Mouse (Mus musculus) right cerebral cortex, postnatal 14 days (tissue): ENCODE results near the gene Fibcd1.

Experiments used
- DNase-seq: peaks from one replicate; pipeline ENCODE4 v3.0.0; 2022

Gene Fibcd1

DNA sequence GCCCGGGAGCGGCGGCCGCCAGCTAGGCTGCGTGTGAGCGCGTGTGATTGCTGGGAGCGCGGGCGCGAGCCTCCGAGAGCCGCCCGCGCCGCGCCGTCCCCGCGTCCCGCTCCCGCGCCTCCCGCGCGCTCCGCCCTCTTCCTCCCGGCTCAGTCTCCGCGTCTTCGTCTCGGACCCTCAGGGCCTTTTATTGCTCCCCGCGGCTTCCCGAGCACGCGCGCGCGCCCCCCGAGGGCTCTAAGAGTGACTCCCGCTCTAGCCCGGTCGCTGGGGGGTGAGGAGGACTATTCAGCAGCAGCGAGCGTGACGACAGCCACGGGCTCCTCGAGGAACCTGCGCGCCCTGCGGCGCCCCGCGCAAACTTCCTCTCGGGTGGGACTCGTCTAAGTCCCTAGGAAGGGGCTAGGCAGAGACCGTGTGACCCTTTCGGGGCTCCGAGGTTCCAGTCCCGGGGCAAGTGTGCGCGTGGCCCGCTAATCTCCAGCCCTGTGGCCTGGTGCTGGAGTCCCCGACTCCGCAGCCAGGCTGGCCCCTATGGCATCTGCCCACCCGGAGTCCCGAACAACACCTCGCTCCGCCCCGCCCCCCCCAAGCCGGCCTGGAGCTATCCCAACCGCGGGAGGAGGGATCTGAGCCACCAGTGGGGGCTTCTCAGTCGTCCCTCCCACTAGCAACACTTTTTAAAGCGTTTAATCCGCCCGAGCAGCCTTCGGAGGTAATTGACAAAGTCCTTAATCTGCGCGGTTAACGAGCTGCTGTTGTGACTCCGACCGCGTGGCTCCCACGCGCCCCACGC is at the start of gene Fibcd1:
Fibcd1 (minus strand) TSS at position 110 of the 796 bp plus-strand sequence.
- peak; percentile 30 for DNase-seq

DNA sequence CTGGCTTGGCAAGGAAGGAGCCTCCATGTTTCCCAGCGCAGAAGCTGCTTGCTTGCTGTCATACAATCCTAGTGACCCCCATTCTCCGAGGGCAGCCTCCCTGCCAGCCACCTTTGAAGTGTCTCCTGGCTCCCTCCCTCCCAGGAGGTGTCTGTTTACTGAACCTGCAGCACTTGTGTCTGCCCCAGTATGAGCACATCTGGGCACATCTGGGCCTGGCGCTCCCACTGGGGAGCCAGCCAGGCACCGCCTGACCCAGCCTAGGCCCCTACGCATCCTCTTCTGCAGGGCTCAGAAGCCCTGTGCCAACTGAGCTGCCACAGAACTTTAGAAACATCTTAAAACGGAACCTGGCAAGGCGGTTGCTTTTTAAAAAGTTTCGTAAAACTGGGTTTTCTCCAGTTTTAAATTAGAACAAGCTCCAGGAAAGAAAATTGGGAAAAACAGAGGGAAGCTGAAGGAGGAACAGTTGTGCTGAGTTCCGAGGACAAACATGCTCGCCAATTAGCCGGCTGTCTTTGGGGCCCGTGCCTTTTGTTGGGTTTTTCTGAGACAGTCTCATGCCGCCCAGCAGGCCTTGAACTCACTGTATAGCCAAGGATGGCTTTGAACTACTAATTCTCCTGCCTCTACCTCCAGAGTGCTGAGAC is 48.5 kb upstream of the Fibcd1 start:
- no peak for DNase-seq

- DNase-seq = no peak
Observed at GRCm38 (mm10) chr2:31893110-31893669, 47.4 kb upstream of the Fibcd1 start.

- DNase-seq = no peak
Observed at GRCm38 (mm10) chr2:31891219-31891618, 45.4 kb upstream of the Fibcd1 start.

DNA sequence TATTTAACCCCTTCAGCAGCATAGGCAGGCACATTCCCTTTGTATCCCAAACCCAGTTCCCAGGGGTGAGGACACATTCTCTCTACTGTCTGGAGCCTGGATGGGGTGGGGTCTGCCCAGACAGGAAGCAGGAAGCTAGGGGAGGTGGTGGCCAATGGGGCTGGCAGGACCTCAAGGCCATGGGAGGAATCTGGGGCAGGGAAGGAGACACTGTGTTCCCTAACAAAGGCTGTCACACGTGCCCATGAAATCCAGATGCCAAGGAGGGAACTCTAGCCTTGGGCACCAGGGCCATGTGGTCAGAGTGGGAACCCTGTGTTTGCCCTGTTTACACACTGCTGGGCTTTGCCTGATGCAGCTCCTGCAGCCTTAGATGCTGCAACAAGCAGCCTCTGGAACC is 43.1 kb upstream of the Fibcd1 start:
- no peak for DNase-seq

GRCm38 (mm10) chr2:31887030-31887429 is 41.2 kb upstream of the Fibcd1 start, which contains the start of gene Lamc3:
Gene Lamc3, plus strand, starts transcription at chr2:31887291.
- DNase-seq = no peak

DNA sequence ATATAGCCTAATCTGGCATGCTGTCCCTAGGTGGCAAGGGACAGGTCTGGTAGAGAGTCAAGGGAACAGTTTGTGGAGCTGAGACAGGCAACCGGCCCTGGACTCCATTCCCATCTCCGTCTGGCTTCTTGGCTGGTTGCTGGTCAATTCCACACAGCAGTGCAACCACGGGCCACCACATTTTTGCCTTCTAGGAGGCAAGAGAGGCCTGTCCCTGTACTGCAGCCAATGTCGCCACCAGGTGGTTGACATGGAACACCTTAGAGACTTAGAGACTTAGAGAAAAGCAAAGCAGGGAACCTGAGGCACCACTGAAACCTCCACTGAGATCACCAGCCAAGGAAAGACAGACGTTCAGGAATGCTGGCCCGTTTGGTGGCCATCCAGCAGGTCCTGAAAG is 39.0 kb upstream of the Fibcd1 start:
- peak; percentile 73 for DNase-seq

DNA sequence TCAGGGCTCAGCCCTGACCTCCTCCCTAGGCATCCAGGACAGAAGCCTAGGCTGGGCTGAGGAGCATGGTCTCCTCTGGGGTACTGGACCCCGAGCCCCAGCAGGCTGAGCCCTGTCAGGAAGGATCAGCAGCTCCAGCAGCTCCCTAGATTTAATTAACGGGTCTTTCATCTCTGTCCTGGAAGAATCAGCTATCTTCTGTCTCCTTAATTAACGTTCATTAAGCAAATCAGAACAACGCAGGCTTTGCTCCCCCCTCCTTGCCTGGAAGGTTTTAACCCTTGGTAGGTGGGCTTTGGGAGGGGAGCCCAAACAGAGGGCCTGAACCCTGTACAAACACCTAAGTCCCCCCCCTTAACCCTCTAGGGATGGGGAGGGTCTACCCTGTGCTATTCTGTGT is 37.3 kb upstream of the Fibcd1 start:
- no peak for DNase-seq

DNA sequence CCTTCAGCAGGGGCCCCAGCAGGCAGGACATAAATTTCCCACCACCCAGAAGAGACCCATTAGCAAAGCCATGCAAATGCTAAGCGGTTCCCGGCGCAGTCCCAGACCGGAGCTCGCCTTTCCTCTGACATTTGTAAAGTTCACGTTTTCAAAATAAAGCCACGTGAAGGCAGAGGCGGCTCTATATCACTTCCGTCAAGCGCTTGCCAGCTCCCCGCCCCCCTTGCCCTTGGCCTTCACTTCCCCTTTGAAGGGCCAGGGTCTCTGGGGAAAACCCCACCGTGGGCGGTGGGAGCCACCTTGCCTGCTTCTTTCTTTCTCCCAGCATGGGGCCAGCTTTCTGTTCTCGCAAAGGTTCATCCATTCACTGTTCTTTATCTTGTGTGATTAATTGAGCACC is 35.1 kb upstream of the Fibcd1 start:
- DNase-seq = no peak

- DNase-seq = no peak
Observed at GRCm38 (mm10) chr2:31878610-31879009, 32.8 kb upstream of the Fibcd1 start.

- DNase-seq = no peak
Observed at GRCm38 (mm10) chr2:31876446-31876845, 30.6 kb upstream of the Fibcd1 start.

GRCm38 (mm10) chr2:31874290-31874855 is 28.6 kb upstream of the Fibcd1 start:
- no peak for DNase-seq

GRCm38 (mm10) chr2:31870683-31871082 is 24.9 kb upstream of the Fibcd1 start:
- no peak for DNase-seq

GRCm38 (mm10) chr2:31869692-31870091 is 23.9 kb upstream of the Fibcd1 start:
- no peak for DNase-seq

DNA sequence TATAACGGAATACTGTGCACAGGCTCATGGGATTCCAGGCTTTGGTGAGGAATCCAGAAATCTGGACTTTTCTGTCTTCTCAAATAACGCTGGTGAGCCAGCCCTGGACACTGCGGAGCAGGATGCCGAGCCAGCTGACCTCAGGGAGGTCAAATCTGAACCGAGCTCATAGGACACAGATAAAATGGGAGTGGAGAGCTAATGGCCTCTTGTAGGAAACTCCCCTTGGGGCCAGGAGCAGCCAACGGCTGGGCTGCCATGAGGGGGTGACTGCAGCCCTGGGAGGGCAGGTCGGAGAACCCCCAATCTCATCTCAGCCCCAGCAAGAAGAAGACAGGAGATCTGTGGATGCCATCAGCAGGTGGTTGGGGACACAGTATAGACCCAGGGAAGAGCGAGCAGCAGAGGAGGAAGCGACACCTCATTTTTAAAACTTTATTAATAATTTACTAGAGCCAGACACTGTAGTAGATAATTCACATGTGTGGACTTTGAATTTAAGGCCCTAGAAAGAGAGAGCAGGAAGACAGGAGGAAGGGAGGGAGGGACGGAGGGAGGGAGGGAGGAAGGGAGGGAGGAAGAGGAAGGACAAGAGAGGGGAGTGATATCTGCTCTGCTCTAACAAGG is 22.8 kb upstream of the Fibcd1 start:
- no peak for DNase-seq

GRCm38 (mm10) chr2:31867773-31868537 is 22.1 kb upstream of the Fibcd1 start:
- DNase-seq = no peak

DNA sequence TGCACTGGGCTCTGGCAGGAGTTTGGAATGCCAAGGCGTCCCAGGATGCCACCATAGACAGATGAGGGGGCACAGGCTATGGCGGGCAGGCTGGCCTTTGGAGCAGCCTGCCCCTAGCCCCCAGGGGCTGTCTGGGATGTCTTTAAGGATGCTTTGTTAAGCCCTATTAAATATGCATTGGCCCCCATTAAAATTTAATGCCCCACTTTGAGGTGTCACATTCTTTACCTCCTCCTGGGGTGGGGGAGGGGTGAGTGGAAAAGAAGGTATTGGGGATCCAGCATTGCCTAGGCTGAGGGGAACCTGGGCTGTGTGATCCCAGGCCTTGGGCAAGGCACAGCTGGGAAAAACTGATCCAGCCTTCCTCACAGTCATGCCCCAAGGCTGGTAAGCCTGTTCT is 20.0 kb upstream of the Fibcd1 start:
- no peak for DNase-seq

DNA sequence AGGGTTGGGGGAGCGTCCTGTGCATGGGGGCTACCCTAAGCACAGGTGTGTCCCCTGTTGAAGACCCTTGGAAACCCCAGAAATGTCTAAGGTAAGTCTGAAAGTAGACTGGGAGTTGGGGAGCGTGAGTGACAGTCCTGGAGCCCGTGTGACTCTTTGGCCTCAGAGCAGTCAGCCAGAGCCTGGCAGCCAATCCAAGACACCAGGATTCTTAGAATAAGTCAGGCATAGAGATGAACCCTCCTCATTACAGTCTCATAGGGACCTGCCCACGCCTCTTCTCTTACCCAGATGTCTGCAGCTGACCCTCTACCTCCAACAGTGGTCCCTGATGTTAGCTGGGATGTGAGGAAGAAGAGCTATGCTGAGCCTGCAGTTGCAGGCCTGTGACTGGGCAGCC is 19.5 kb upstream of the Fibcd1 start:
- DNase-seq = no peak

DNA sequence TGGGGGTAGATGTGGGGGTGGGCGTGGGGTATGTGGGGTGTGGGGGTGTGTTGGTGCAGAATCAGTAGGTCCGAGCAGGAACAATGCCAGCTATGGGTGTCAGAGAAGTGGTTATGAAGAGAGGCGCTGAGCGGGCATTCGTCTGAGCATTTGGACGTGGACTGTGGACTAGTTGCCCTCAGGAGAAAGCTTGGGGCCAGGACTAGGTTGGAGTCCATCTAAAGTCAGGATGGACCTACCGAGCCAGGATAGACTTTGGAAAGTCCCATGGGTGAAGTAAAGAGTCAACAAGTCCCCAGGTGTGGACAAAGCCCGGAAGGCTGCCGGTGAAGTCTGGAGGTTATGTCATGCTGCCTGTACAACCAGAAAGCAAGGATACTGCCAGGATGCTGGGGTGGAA is 19.1 kb upstream of the Fibcd1 start:
- no peak for DNase-seq

GRCm38 (mm10) chr2:31863766-31864165 is 18.0 kb upstream of the Fibcd1 start:
- DNase-seq = no peak

DNA sequence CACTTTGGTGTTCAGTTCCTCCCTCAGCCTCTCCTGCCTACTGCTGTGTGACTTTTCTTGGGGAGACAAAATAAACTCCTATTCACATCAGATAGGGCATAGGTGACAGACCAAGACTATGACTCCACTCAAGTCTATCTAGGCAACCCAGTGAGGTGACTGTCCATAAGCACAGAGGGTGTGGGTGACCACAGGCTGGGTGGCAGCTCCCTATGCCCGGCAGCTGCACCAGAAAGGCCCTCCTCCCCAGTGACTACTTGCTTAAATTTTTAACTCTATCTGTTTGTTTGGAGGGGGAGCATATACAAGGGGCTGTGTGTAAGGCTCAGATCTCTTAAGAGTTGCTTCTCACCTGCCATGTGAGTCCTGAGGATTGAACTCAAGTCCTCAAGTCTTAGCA is 17.1 kb upstream of the Fibcd1 start:
- DNase-seq = no peak

- DNase-seq = no peak
Observed at GRCm38 (mm10) chr2:31858500-31858899, 12.7 kb upstream of the Fibcd1 start.

GRCm38 (mm10) chr2:31857180-31857579 is 11.4 kb upstream of the Fibcd1 start:
- DNase-seq = peak; percentile 38
